Mouse (Mus musculus) neural tube, embryonic 11.5 days (tissue): ENCODE measurements around the gene Ubash3b. TPM values are rescaled to one million over a fixed set of nuclear protein-coding genes. Genes with fewer than 3 reads are reported as not detected.

Source experiments
- ATAC-seq: fragments of 200-750 bp; cut with Nextera tagmentation; 2 replicates; pipeline ENCODE4 v1.8.0; 2017; ENCODE audit warnings: moderate number of reproducible peaks, mild to moderate bottlenecking, moderate TSS enrichment, moderate library complexity; ENCODE audit not compliant: insufficient read depth, low FRiP score, low TSS enrichment
- DNase-seq: peaks from one replicate; pipeline ENCODE4 v3.0.0-alpha.2; 2015; ENCODE audit warnings: low spot score
- H3K27ac ChIP-seq: fragments of 300-500 bp; sonication (generic); 2 replicates; pipeline ENCODE4 v1.5.1; 2014; ENCODE audit warnings: low read depth, mild to moderate bottlenecking, low read length
- H3K27me3 ChIP-seq: fragments of 300-500 bp; sonication (generic); 2 replicates; pipeline ENCODE4 v1.6.1; 2014; ENCODE audit warnings: mild to moderate bottlenecking, low read length, mixed read lengths; ENCODE audit not compliant: control insufficient read depth, insufficient read depth
- H3K36me3 ChIP-seq: fragments of 300-500 bp; sonication (generic); 2 replicates; pipeline ENCODE4 v1.6.1; 2014; ENCODE audit warnings: mild to moderate bottlenecking, low read length, moderate library complexity, mixed read lengths; ENCODE audit not compliant: control insufficient read depth, insufficient read depth
- H3K4me1 ChIP-seq: fragments of 300-500 bp; sonication (generic); 2 replicates; pipeline ENCODE4 v1.6.1; 2014; ENCODE audit warnings: low read length, mixed read lengths; ENCODE audit not compliant: control insufficient read depth, insufficient read depth
- H3K4me2 ChIP-seq: fragments of 300-500 bp; sonication (generic); 2 replicates; pipeline ENCODE4 v1.6.1; 2014; ENCODE audit warnings: low read depth, mild to moderate bottlenecking, moderate library complexity
- H3K4me3 ChIP-seq: fragments of 300-500 bp; sonication (generic); 2 replicates; pipeline ENCODE4 v1.5.1; 2014; ENCODE audit warnings: low read depth, low read length
- H3K9ac ChIP-seq: fragments of 300-500 bp; sonication (generic); 2 replicates; pipeline ENCODE4 v1.6.1; 2014; ENCODE audit warnings: mild to moderate bottlenecking, low read length
- H3K9me3 ChIP-seq: fragments of 300-500 bp; sonication (generic); 2 replicates; pipeline ENCODE4 v1.6.1; 2016; ENCODE audit warnings: low read length; ENCODE audit not compliant: control insufficient read depth
- WGBS: fragments of 180-500 bp; shearing (Covaris S2); extraction: QIAGEN DNeasy Blood & Tissue Kit; methylation state at CpG from one replicate; pipeline ENCODE4 v1.1.7; 2014; 5-methylcytosine and 5-hydroxymethylcytosine counted together
- polyA plus RNA-seq: library from polyadenylated mRNA; unstranded; fragments of >200 nt; fragmentation: Nextera tagmentation; extraction: Ambion mirVana; gene quantifications from 2 replicates; pipeline ENCODE4 v1.2.1, GENCODE M21; 2014

Gene Ubash3b
- polyA plus RNA-seq, 1 experiment from 2014 or later = 14.4 TPM

DNA sequence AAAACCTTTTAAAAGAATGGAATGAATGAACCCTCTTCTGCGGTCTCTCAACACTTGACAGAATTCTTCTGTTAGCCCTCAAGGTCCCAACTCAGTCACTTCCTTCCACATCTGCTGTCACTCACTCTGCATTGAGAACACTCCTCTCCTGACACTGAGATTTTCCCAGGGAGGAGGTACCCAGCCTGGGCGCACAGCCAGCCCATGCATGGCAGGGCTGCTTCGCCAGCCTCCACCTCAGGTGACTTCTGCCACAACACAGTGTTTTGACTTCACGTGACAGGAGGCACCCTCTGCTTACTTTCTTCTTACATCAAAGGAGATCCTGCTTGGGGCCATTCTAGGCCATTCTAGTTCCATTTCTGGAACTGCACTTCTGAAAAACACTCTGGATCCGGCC is 80.6 kb downstream of the Ubash3b start:
- Histone ChIP-seq H3K9ac (no peak overlapping the region), H3K27me3 (no peaks in the 10 kb centered on the region), H3K27ac (no peak overlapping the region), H3K4me1 (peaks cover 4% of the 10 kb centered on the region; the same call in 1 of the 2 replicates), H3K4me3 (no peak overlapping the region), H3K4me2 (no peak overlapping the region), H3K36me3 (no peaks in the 10 kb centered on the region), H3K9me3 (no peaks in the 10 kb centered on the region)
- ATAC-seq = no peak
- 90% methylated on average over 5 of the region's 5 CpGs for WGBS
- no peak for DNase-seq

DNA sequence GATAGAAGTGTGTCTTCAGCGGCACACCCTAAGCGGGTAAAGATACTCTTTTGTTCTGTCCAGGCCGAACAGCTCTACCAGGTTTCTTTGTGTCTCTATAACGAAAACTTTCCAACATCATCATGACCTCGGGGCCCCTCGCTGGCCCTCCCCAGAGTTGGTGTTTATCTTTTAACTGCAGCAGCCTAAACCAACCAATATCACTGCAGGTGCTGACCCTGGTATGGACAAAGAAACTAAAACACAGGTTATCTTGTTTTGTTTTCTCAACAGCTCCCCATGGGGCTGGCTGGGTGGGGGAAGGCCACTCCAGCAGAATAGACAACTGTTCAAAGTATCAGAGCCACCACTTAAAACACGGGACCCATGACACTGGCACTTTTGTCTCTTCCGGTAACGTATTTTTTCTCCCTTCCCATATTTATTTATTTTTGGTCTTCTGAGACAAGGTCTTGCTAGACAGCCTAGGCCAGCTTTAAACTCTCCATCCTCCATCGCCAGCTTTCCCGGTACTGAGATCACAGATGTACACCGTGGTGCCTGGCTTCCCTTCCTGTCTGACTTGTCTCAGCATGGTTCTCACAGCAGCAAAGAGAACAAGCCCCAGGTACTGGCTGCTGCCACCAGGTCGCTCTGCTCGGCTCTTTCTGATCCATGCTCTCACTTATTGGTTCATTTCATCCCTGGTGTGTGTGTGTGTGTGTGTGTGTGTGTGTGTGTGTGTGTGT is 81.9 kb downstream of the Ubash3b start:
- H3K4me3 ChIP-seq = no peak overlapping the region
- H3K9me3 ChIP-seq = no peaks in the 10 kb centered on the region
- H3K9ac ChIP-seq = no peak overlapping the region
- H3K27me3 ChIP-seq = no peaks in the 10 kb centered on the region
- H3K27ac ChIP-seq = no peak overlapping the region
- ATAC-seq = no peak
- 65% methylated on average over 14 of the region's 14 CpGs for WGBS
- H3K4me2 ChIP-seq = no peak overlapping the region
- no peak for DNase-seq
- H3K36me3 ChIP-seq = no peaks in the 10 kb centered on the region
- H3K4me1 ChIP-seq = peaks cover 3% of the 10 kb centered on the region; the same call in 1 of the 2 replicates

DNA sequence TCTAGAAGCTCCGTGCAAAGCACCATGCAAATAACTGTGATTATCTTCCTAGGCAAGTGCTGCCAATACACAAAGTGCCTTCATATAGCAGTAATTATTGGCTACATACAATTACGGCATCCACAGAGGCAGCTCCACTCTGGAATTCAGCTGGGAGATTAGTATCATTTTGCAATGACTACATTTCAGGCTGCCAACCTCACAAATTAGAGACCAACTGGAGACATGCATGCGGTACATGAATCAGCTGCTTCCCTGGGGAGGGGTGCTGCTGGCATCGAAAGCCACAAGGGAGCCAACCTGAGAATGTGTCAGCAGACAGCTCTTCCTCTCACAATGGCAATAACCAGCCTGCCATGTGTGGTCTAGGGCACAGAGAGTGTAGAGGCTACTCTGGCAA is 83.3 kb downstream of the Ubash3b start:
- Histone ChIP-seq H3K27me3 (no peaks in the 10 kb centered on the region), H3K9ac (no peak overlapping the region), H3K9me3 (no peaks in the 10 kb centered on the region), H3K36me3 (no peaks in the 10 kb centered on the region), H3K4me3 (no peak overlapping the region), H3K27ac (no peak overlapping the region), H3K4me1 (no peaks in the 10 kb centered on the region), H3K4me2 (no peak overlapping the region)
- DNase-seq (no peak), ATAC-seq (no peak)
- WGBS = 83% methylated on average over 4 of the region's 4 CpGs

GRCm38 (mm10) chr9:41076150-41076549 is 85.3 kb downstream of the Ubash3b start:
- DNase-seq (peak; percentile 36), ATAC-seq (no peak)
- H3K27me3 ChIP-seq = no peaks in the 10 kb centered on the region
- no peaks in the 10 kb centered on the region for H3K36me3 ChIP-seq
- no peak overlapping the region for H3K4me2 ChIP-seq
- no peak overlapping the region for H3K27ac ChIP-seq
- no peaks in the 10 kb centered on the region for H3K4me1 ChIP-seq
- no peak overlapping the region for H3K4me3 ChIP-seq
- 60% methylated on average over 4 of the region's 4 CpGs for WGBS
- H3K9me3 ChIP-seq = no peaks in the 10 kb centered on the region
- H3K9ac ChIP-seq = no peak overlapping the region

GRCm38 (mm10) chr9:41075528-41075927 is 86.0 kb downstream of the Ubash3b start:
- no peaks in the 10 kb centered on the region for H3K4me1 ChIP-seq
- H3K36me3 ChIP-seq = no peaks in the 10 kb centered on the region
- ATAC-seq (no peak), DNase-seq (no peak)
- H3K27me3 ChIP-seq = no peaks in the 10 kb centered on the region
- H3K9me3 ChIP-seq = no peaks in the 10 kb centered on the region
- H3K4me2 ChIP-seq = no peak overlapping the region
- H3K9ac ChIP-seq = no peak overlapping the region
- H3K27ac ChIP-seq = no peak overlapping the region
- WGBS = 93% methylated on average over 5 of the region's 5 CpGs
- H3K4me3 ChIP-seq = no peak overlapping the region

- DNase-seq (no peak), ATAC-seq (no peak)
- WGBS = 88% methylated on average over 19 of the region's 19 CpGs
- H3K4me1 ChIP-seq = no peaks in the 10 kb centered on the region
- no peaks in the 10 kb centered on the region for H3K27me3 ChIP-seq
- no peak overlapping the region for H3K9ac ChIP-seq
- H3K36me3 ChIP-seq = no peaks in the 10 kb centered on the region
- H3K9me3 ChIP-seq = no peaks in the 10 kb centered on the region
- no peak overlapping the region for H3K27ac ChIP-seq
- no peak overlapping the region for H3K4me3 ChIP-seq
- H3K4me2 ChIP-seq = no peak overlapping the region
Observed at GRCm38 (mm10) chr9:41073196-41074009, 88.1 kb downstream of the Ubash3b start.

GRCm38 (mm10) chr9:41072786-41073185 is 88.7 kb downstream of the Ubash3b start:
- no peak overlapping the region for H3K27ac ChIP-seq

DNA sequence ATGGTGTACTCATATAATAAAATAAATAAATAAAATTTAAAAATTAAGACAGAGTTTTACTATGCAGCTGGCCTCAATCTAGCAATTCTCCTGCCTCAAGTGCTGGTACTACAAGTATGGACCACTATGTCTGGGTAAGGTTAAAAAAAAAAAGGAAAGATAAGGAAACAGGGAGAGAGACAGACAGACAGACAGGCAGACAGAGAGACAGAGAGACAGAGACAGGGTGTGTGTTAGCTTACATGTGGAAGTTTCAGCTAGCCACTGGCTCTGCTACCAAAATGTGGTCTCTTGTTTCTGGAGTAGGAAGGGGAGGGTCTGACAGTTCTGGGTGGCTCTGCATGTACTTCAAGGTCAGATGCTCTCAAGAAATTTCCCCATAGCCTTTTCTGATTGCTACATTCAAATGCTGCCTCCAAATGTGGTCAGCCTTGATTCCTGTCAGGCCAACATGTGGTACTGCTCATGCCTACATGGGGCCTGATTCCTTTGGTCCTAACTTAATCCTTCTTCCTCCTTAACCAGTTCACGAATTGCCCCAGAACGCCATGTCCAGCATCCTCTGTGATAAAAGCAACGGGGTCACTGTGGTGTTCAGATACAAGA is 89.5 kb downstream of the Ubash3b start:
- Histone ChIP-seq H3K4me3 (no peak overlapping the region), H3K36me3 (no peaks in the 10 kb centered on the region), H3K9ac (no peak overlapping the region), H3K4me1 (no peaks in the 10 kb centered on the region), H3K9me3 (no peaks in the 10 kb centered on the region), H3K4me2 (no peak overlapping the region), H3K27ac (no peak overlapping the region), H3K27me3 (no peaks in the 10 kb centered on the region)
- no peak for ATAC-seq
- 72% methylated on average over 3 of the region's 3 CpGs for WGBS
- no peak for DNase-seq

More at GRCm38 (mm10) chr9:41072786-41073185, 88.7 kb downstream of the Ubash3b start:
- H3K4me1 ChIP-seq = no peaks in the 10 kb centered on the region
- ATAC-seq (no peak), DNase-seq (no peak)
- 80% methylated on average over 6 of the region's 6 CpGs for WGBS
- no peak overlapping the region for H3K9ac ChIP-seq
- H3K27me3 ChIP-seq = no peaks in the 10 kb centered on the region
- no peaks in the 10 kb centered on the region for H3K9me3 ChIP-seq
- no peak overlapping the region for H3K4me3 ChIP-seq
- H3K4me2 ChIP-seq = no peak overlapping the region
- H3K36me3 ChIP-seq = no peaks in the 10 kb centered on the region
